Mouse (Mus musculus) liver, embryonic 11.5 days (tissue): ENCODE data around the gene Nol9. TPM values are rescaled to one million over a fixed set of nuclear protein-coding genes. Genes with fewer than 3 reads are reported as not detected.

Experiments
- ATAC-seq: fragments of 200-750 bp; cut with Nextera tagmentation; replicated peaks from 2 replicates; pipeline ENCODE4 v1.8.0; 2017; ENCODE audit warnings: moderate number of reproducible peaks, mild to moderate bottlenecking, moderate TSS enrichment, moderate library complexity; ENCODE audit not compliant: low FRiP score
- DNase-seq: peaks from one replicate; pipeline ENCODE4 v3.0.0-alpha.2; 2017; ENCODE audit warnings: low spot score
- H3K27ac ChIP-seq: fragments of 300-500 bp; sonication (generic); 2 replicates; pipeline ENCODE4 v1.5.1; 2014; ENCODE audit warnings: mild to moderate bottlenecking, low read depth, low read length, control low read depth
- H3K27me3 ChIP-seq: fragments of 300-500 bp; sonication (generic); replicated peaks from 2 replicates; pipeline ENCODE4 v1.6.1; 2014; ENCODE audit warnings: low read length, mixed read lengths; ENCODE audit not compliant: control insufficient read depth, insufficient read depth
- H3K36me3 ChIP-seq: fragments of 300-500 bp; sonication (generic); 2 replicates; pipeline ENCODE4 v1.6.1; 2014; ENCODE audit warnings: mild to moderate bottlenecking, low read length, moderate library complexity, mixed read lengths; ENCODE audit not compliant: control insufficient read depth, insufficient read depth
- H3K4me1 ChIP-seq: fragments of 300-500 bp; sonication (generic); replicated peaks from 2 replicates; pipeline ENCODE4 v1.6.1; 2014; ENCODE audit warnings: low read length, mixed read lengths; ENCODE audit not compliant: control insufficient read depth, insufficient read depth
- H3K4me2 ChIP-seq: fragments of 300-500 bp; sonication (generic); 2 replicates; pipeline ENCODE4 v1.6.1; 2014; ENCODE audit warnings: mild to moderate bottlenecking, control low read depth, moderate library complexity
- H3K4me3 ChIP-seq: fragments of 300-500 bp; sonication (generic); 2 replicates; pipeline ENCODE4 v1.5.1; 2014; ENCODE audit warnings: low read depth, low read length, control low read depth
- H3K9ac ChIP-seq: fragments of 300-500 bp; sonication (generic); 2 replicates; pipeline ENCODE4 v1.6.1; 2014; ENCODE audit warnings: low read depth, low read length, control low read depth
- H3K9me3 ChIP-seq: fragments of 300-500 bp; sonication (generic); 2 replicates; pipeline ENCODE4 v1.6.1; 2016; ENCODE audit warnings: low read length, inconsistent platforms, mixed read lengths; ENCODE audit not compliant: control insufficient read depth
- WGBS: fragments of 180-500 bp; shearing (Covaris S2); extraction: QIAGEN DNeasy Blood & Tissue Kit; methylation state at CpG from one replicate; pipeline ENCODE4 v1.1.7; 2014; 5-methylcytosine and 5-hydroxymethylcytosine counted together
- polyA plus RNA-seq: library from polyadenylated mRNA; unstranded; fragments of >200 nt; fragmentation: Nextera tagmentation; extraction: Ambion mirVana; gene quantifications from 2 replicates; pipeline ENCODE4 v1.2.1, GENCODE M21; 2014

Nol9 gene
- polyA plus RNA-seq, 1 experiment from 2014 or later, result 53.3 TPM

GRCm38 (mm10) chr4:152020024-152020423, 19.1 kb upstream of the Nol9 start:
- DNase-seq (no peak), ATAC-seq (no peak)
- Histone ChIP-seq H3K9me3 (no peaks in the 10 kb centered on the region), H3K36me3 (peaks cover 51% of the 10 kb centered on the region), H3K27me3 (no peaks in the 10 kb centered on the region), H3K4me3 (no peak overlapping the region), H3K9ac (no peak overlapping the region), H3K27ac (no peak overlapping the region), H3K4me2 (no peak overlapping the region), H3K4me1 (peaks cover 9% of the 10 kb centered on the region)
- 92% methylated on average over 21 of the region's 21 CpGs for WGBS

DNA sequence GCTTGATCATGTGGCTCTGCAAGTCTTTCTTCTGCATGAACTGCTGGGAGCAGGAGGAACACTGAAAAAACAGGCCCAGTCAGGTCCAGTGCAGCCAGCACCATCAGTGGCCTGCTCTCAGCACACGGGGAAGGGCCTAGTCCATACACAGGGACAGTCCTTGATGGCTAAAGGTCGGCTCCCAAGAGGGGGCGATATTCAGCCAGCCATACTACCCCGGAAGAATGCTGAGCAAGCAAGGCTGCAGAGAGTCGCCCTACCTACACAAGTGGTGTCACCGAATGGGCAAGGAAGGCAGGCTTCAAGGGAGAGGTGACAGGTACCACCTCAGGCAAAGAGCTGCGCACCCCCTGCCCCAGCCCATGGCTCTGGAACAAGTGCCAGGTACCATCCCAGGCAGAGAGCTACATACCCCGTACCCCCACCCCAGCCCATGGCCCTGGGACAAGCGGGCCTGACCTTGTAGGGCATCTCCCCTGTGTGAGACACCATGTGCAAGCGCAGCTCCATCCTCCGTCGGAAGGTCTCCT, 17.5 kb upstream of the Nol9 start:
- peaks cover 24% of the 10 kb centered on the region for H3K4me1 ChIP-seq
- H3K9me3 ChIP-seq, result no peaks in the 10 kb centered on the region
- DNase-seq (no peak), ATAC-seq (no peak)
- WGBS, result 77% methylated on average over 12 of the region's 12 CpGs
- no peak overlapping the region for H3K4me2 ChIP-seq
- H3K27ac ChIP-seq, result no peak overlapping the region
- H3K4me3 ChIP-seq, result no peak overlapping the region
- peaks cover 44% of the 10 kb centered on the region for H3K36me3 ChIP-seq
- H3K9ac ChIP-seq, result no peak overlapping the region
- H3K27me3 ChIP-seq, result no peaks in the 10 kb centered on the region

- H3K4me1 ChIP-seq, result peaks cover 28% of the 10 kb centered on the region
- H3K4me3 ChIP-seq, result no peak overlapping the region
- no peak for ATAC-seq
- H3K4me2 ChIP-seq, result no peak overlapping the region
- H3K36me3 ChIP-seq, result peaks cover 40% of the 10 kb centered on the region
- no peak overlapping the region for H3K27ac ChIP-seq
- DNase-seq, result no peak
- no peak overlapping the region for H3K9ac ChIP-seq
- H3K9me3 ChIP-seq, result no peaks in the 10 kb centered on the region
- 88% methylated on average over 8 of the region's 8 CpGs for WGBS
- no peaks in the 10 kb centered on the region for H3K27me3 ChIP-seq
Measured at GRCm38 (mm10) chr4:152022506-152022905, 16.6 kb upstream of the Nol9 start.

- 89% methylated on average over 11 of the region's 11 CpGs for WGBS
- DNase-seq (no peak), ATAC-seq (no peak)
- Histone ChIP-seq H3K4me1 (peaks cover 30% of the 10 kb centered on the region), H3K36me3 (peaks cover 37% of the 10 kb centered on the region), H3K4me3 (no peak overlapping the region), H3K27me3 (no peaks in the 10 kb centered on the region), H3K9ac (no peak overlapping the region), H3K27ac (no peak overlapping the region), H3K9me3 (no peaks in the 10 kb centered on the region), H3K4me2 (peak overlapping the region; percentile 98)
Measured at GRCm38 (mm10) chr4:152024525-152024924, 14.6 kb upstream of the Nol9 start.

DNA sequence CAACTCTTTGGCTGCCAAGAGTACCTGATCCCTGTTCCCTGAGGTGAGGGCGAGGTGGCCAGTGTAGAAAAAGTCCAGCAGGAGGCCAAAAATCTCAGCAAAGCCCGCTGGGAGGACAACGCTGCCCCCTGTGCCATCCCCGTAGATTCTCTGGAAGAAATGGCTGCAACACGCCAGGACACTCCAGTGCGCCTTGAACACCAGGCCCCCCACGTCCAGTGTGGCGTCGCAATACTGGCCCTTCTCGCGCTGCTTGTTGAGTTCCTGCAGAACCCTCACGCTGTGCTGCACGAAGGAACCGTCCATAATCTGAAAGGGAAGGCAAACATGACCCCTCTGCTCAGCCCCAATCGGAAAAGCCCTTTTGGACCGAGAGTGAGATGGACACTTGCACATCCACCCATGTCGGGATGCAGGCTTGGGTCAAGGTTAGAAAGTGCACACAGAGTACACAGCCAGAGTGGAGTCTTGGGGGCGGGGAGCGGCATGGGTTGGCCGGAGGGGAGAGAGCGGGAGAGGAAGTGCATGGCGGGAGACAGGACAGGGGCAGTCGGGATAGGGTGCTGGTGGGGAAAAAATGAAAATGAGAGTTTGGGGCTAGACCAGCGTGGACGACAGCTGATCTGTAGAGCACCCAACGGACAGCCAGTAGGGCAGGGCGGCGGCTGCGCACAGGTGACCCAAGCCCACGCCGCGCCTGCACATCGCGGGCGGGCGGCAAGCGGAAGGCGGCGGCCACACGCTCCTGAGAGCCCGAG, 12.2 kb upstream of the Nol9 start:
- H3K9ac ChIP-seq, result peak overlapping the region; percentile 79
- no peaks in the 10 kb centered on the region for H3K9me3 ChIP-seq
- H3K27ac ChIP-seq, result peak overlapping the region; percentile 75
- peak overlapping the region; percentile 98 for H3K4me2 ChIP-seq
- 3% methylated on average over 38 of the region's 41 CpGs for WGBS
- DNase-seq, result peak; percentile 60
- H3K27me3 ChIP-seq, result peaks cover 3% of the 10 kb centered on the region; the same call in 1 of the 2 replicates
- peaks cover 30% of the 10 kb centered on the region for H3K4me1 ChIP-seq
- H3K4me3 ChIP-seq, result peak overlapping the region; percentile 79
- peak; percentile 58 for ATAC-seq
- H3K36me3 ChIP-seq, result peaks cover 15% of the 10 kb centered on the region; the same call in 1 of the 2 replicates

DNA sequence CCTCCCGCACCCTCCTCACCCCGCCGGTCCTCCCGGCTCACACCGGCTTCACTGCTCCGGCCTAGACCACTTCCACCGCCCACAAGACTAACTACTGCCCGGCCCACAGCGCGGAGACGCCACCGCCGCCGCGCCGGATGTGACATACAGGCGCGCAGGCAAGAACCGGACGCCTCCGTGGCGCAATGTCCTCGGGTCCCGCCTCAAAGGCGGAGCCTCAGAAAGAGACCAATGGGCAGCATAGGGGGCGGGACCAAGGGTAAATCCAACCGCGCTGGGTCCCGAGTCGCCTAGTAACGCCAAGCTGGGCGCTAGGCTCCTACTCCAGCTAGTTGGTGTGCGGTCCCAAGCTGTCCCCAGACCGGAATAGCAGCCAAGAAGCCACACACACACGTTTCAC, 11.6 kb upstream of the Nol9 start, which contains the start of gene Zbtb48:
Gene Zbtb48 (minus strand): TSS at position 148 of the 400 bp plus-strand sequence.
- peak; percentile 91 for DNase-seq
- H3K27me3 ChIP-seq, result peaks cover 3% of the 10 kb centered on the region; the same call in 1 of the 2 replicates
- whole genome bisulfite sequencing, result 1% methylated on average over 35 of the region's 35 CpGs
- peak within 1 kb of the TSS; percentile 75 for H3K27ac ChIP-seq
- H3K4me1 ChIP-seq, result peaks cover 30% of the 10 kb centered on the region
- no peaks in the 10 kb centered on the region for H3K9me3 ChIP-seq
- peak within 1 kb of the TSS; percentile 79 for H3K4me3 ChIP-seq
- peak within 1 kb of the TSS; percentile 98 for H3K4me2 ChIP-seq
- peak within 1 kb of the TSS; percentile 79 for H3K9ac ChIP-seq
- peak; percentile 98 for ATAC-seq
- peaks cover 9% of the 10 kb centered on the region; the same call in 1 of the 2 replicates for H3K36me3 ChIP-seq

GRCm38 (mm10) chr4:152028456-152028855, 10.7 kb upstream of the Nol9 start:
- Histone ChIP-seq H3K27me3 (peaks cover 3% of the 10 kb centered on the region; the same call in 1 of the 2 replicates), H3K4me3 (peak overlapping the region; percentile 79; the same call in 1 of the 2 replicates), H3K4me1 (peaks cover 30% of the 10 kb centered on the region), H3K9me3 (no peaks in the 10 kb centered on the region), H3K4me2 (peak overlapping the region; percentile 98), H3K9ac (no peak overlapping the region), H3K36me3 (peaks cover 9% of the 10 kb centered on the region; the same call in 1 of the 2 replicates), H3K27ac (no peak overlapping the region)
- WGBS, result 67% methylated on average over 15 of the region's 15 CpGs
- DNase-seq, result no peak
- no peak for ATAC-seq

- no peak for ATAC-seq
- H3K27me3 ChIP-seq, result peaks cover 3% of the 10 kb centered on the region; the same call in 1 of the 2 replicates
- no peaks in the 10 kb centered on the region for H3K9me3 ChIP-seq
- no peak overlapping the region for H3K9ac ChIP-seq
- no peak overlapping the region for H3K27ac ChIP-seq
- DNase-seq, result no peak
- H3K4me1 ChIP-seq, result peaks cover 30% of the 10 kb centered on the region
- no peak overlapping the region for H3K4me3 ChIP-seq
- 38% methylated on average over 5 of the region's 5 CpGs for WGBS
- peaks cover 9% of the 10 kb centered on the region; the same call in 1 of the 2 replicates for H3K36me3 ChIP-seq
- H3K4me2 ChIP-seq, result no peak overlapping the region
Measured at GRCm38 (mm10) chr4:152029087-152029486, 10.0 kb upstream of the Nol9 start.
